Mouse (Mus musculus): ENCODE results near the gene Trem1.

DNA sequence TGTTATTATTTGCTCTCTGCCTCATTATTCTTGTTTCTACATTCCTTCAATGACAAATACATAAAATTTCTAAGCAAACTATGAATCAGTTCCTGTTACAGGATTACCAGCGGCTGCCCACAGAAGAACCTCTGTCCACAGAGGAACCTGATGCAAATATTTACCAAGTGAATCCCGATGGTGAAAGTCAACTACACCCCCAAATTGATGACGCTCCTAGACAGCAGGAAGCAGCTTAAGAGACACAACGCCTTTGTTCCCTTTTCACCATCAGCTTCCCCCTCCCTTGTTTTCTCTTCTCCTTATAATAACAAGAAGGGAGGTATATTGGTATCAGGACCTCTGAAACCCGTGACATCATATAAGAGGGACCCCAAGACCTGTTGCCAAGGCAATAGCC lies 47.3 kb upstream of the Trem1 start:
- TF ChIP-seq CTCF (IDR thresholded peaks at IDR 0.05; ENCODE audit: borderline replicate concordance, insufficient read depth, low read depth, low read length) = no peak
- TF ChIP-seq POLR2A (IDR thresholded peaks at IDR 0.05; ENCODE audit: borderline replicate concordance, insufficient read depth, low read length) = no peak

All from cerebellum, adult 2 months (tissue).